Mouse (Mus musculus) gastrocnemius, postnatal 4 days (tissue): ENCODE results near the gene Osgepl1. TPM values are rescaled to one million over a fixed set of nuclear protein-coding genes. Genes with fewer than 3 reads are reported as not detected.
"Not testable (repeated sequence)": the region's sequence is repeated elsewhere in the genome, so short reads cannot be mapped to it uniquely, and the experiment has no call there.

Experiments used
- DNase-seq, 2 experiments: peaks; one replicate each; pipeline ENCODE4 v3.0.0; 2021 to 2022; ENCODE audit warnings: low spot score in 2 of 2, mixed read lengths in 2 of 2
- long read RNA-seq, 2 experiments: library from polyadenylated mRNA; stranded (forward); transcript quantifications; one replicate each; pipeline ENCODE4 v2.0.0; 2021
- total RNA-seq, 2 experiments: library from RNA; stranded (reverse); gene quantifications; 2 replicates each; pipeline ENCODE4 v1.2.3; 2021

The Osgepl1 gene
- 10 to 100 TPM; 12.6 to 16.5 TPM for total RNA-seq
- long read RNA-seq, experiment 1, full-length matches to known transcripts = 15 of 31 reads
- long read RNA-seq, experiment 1, partial matches to known transcripts = 4 of 31 reads
- long read RNA-seq, experiment 1, other reads (novel, unspliced or antisense) = 12 of 31 reads
- long read RNA-seq, experiment 2, full-length matches to known transcripts = 19 of 27 reads
- long read RNA-seq, experiment 2, partial matches to known transcripts = 2 of 27 reads
- long read RNA-seq, experiment 2, other reads (novel, unspliced or antisense) = 6 of 27 reads

- DNase-seq = peak; percentile 68 to 87
These were observed at the start of gene Osgepl1 for GRCm38 (mm10) chr1:53312989-53313967. TSS of gene Osgepl1 (plus strand) at chr1:53313624.

DNA sequence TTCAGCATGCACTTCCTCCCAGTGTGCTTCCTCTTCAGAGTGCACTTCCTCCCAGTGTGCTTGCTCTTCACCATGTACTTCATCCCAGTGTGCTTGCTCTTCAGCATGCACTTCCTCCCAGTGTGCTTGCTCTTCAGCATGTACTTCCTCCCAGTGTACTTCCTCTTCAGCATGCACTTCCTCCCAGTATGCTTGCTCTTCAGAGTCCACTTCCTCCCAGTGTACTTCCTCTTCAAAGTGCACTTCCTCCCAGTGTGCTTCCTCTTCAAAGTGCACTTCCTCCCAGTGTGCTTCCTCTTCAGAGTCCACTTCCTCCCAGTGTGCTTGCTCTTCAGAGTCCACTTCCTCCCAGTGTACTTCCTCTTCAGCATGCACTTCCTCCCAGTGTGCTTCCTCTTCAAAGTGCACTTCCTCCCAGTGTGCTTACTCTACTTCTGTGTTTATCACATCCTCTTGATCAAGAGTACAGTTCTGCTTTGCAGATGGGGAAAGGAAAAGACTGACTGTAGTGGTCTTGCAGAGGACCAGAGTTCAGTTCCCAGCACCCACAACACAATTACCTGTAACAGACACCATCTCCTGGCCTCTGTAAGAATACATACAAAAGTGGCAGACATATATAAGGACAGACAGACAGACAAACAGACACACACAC, 48.3 kb upstream of the Osgepl1 start:
- not testable (repeated sequence) for DNase-seq

DNA sequence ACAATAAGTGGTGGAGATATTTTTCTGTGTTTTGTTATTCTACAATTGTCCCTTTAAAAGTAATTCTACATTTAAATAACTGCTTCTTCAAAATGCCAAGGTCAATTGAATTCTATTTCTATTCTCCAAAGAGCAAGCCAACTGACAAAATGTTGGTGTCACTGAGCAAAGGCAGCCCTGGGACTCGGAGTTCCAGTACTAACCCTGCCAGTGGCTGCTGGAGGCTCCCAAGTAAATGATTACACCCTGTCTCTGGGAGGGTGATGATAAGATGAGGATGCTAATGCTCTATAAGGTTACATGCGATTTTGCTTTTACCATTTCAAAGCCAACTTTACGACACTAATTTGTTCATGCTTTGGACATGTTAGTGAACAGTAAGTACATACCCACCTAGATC, 43.5 kb upstream of the Osgepl1 start:
- no peak for DNase-seq

DNA sequence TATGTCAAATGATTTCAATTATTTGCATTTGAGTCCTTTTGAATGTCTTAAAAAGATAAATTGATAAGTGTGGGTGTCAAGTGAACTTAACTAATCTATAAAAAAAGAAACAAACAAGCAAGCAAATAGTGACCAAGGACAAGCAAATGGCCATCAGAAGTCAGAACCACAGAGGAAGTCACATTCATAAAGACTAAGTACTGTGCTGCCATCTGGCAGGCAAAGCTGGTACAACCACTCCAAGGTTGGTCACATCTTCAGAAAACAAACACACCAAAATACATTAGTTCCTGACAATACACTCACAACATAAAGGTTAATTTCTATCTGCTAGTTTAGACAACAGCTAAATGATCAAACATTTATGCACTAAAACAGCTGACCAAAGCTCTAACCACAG, 40.8 kb upstream of the Osgepl1 start:
- peak in 1 of 2 experiments; percentile 31 for DNase-seq

DNA sequence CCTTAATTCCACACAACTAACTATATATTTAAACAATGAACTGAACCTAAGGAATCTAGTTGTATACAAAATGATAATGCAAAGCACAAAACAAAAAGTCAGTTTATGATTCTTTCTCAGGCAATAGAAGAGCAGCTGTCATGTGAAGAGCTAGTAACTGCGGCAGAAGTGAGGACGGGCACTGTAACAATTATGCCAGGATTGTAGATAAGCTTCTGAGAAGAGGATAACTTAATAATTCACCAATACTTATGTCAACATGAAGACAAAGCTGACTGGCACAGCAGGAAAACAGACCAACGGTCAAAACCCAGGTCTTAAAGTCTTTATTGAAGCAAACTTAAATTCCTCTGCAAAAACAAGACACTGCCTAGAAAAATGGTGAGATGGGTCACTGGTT, 22.2 kb upstream of the Osgepl1 start:
- no peak for DNase-seq

- DNase-seq = peak; percentile 86 to 94
These were observed 16.6 kb upstream of the Osgepl1 start, which contains the start of the genes Pms1, Ormdl1 and Gm28778 for GRCm38 (mm10) chr1:53296581-53297383. TSS of gene Pms1 (minus strand) at chr1:53297018. TSS of gene Ormdl1 (plus strand) at chr1:53297095. TSS of gene Gm28778 (plus strand) at chr1:53297111.

GRCm38 (mm10) chr1:53300506-53300905, 12.9 kb upstream of the Osgepl1 start:
- no peak for DNase-seq

GRCm38 (mm10) chr1:53321662-53322344, 8.4 kb downstream of the Osgepl1 start:
- no peak for DNase-seq

GRCm38 (mm10) chr1:53323254-53323653, 9.8 kb downstream of the Osgepl1 start:
- DNase-seq = no peak

- no peak for DNase-seq
These were observed 10.9 kb downstream of the Osgepl1 start for GRCm38 (mm10) chr1:53324277-53324676.

- no peak for DNase-seq
These were observed 11.5 kb downstream of the Osgepl1 start for GRCm38 (mm10) chr1:53324827-53325494.

GRCm38 (mm10) chr1:53333527-53333926, 20.1 kb downstream of the Osgepl1 start:
- not testable (repeated sequence) for DNase-seq

DNA sequence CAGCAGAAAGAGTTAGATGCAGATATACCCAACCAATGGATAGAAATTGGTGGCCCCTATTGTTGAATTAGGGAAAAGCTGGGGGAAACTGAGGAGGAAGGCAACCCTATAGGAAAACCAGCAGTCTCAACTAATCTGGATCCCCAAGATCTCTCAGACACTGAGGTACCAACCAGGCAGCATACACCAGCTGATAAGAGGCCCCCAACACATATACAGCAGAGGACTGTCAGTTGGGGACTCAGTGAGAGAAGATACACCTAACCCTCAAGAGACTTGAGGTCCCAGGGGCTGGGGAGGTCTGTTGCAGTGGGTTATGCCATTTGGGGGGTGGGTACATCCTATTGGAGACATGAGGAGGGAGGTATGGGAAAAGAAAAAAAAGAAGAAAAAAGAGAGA, 22.0 kb downstream of the Osgepl1 start:
- DNase-seq = no peak

- not testable (repeated sequence) for DNase-seq
These were observed 24.0 kb downstream of the Osgepl1 start for GRCm38 (mm10) chr1:53337403-53337802.

- DNase-seq = no peak
These were observed 27.6 kb downstream of the Osgepl1 start for GRCm38 (mm10) chr1:53341071-53341470.

- peak; percentile 96 for DNase-seq
These were observed 39.2 kb downstream of the Osgepl1 start, which contains the start of the genes Asdurf, Gm28551 and Asnsd1 for GRCm38 (mm10) chr1:53352327-53353261. TSS of gene Asdurf (minus strand) at chr1:53352619. TSS of gene Gm28551 (minus strand) at chr1:53352667. TSS of gene Asnsd1 (minus strand) at chr1:53352752.

DNA sequence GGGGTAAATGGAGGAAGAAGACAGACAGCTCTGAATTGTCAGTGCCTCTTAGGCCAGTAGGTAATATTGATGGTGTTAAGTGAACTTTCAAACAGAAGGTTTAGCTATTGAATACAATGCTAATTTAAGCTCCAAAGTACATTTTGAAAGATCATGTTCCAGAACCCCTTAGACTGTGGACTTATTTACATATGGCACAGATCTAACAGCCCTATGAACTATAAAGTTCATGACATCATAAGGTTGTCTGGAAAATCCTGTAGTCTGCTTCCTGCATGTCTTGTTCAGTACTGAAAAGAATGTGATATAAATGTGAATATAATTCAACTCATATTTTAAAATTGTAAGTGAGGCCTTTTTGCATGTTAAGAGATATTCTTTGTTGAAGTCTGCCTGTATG, 45.6 kb downstream of the Osgepl1 start:
- DNase-seq = no peak
